Mouse (Mus musculus) intestine, embryonic 16.5 days (tissue): ENCODE data around the gene Negr1. TPM values are rescaled to one million over a fixed set of nuclear protein-coding genes. Genes with fewer than 3 reads are reported as not detected.
A peak's percentile ranks its signal among the peaks of the same experiment; 100 is the strongest.

Source experiments
- ATAC-seq: fragments of 200-750 bp; cut with Nextera tagmentation; 2 replicates; pipeline ENCODE4 v1.8.0; 2017; ENCODE audit warnings: moderate TSS enrichment, moderate library complexity
- H3K27ac ChIP-seq: fragments of 300-500 bp; sonication (generic); 2 replicates; pipeline ENCODE4 v1.5.1; 2014; ENCODE audit warnings: mild to moderate bottlenecking, low read length
- H3K27me3 ChIP-seq: fragments of 300-500 bp; sonication (generic); replicated peaks from 2 replicates; pipeline ENCODE4 v1.6.1; 2014; ENCODE audit warnings: low read length, control low read depth, mixed read lengths; ENCODE audit not compliant: control insufficient read depth, insufficient read depth
- H3K36me3 ChIP-seq: fragments of 300-500 bp; sonication (generic); 2 replicates; pipeline ENCODE4 v1.6.1; 2014; ENCODE audit warnings: low read length, control low read depth; ENCODE audit not compliant: control insufficient read depth, insufficient read depth
- H3K4me1 ChIP-seq: fragments of 300-500 bp; sonication (generic); 2 replicates; pipeline ENCODE4 v1.6.1; 2014; ENCODE audit warnings: low read length, control low read depth, mixed read lengths; ENCODE audit not compliant: control insufficient read depth, insufficient read depth
- H3K4me2 ChIP-seq: fragments of 300-500 bp; sonication (generic); 2 replicates; pipeline ENCODE4 v1.6.1; 2014; ENCODE audit warnings: low read depth, low read length, control low read depth
- H3K4me3 ChIP-seq: fragments of 300-500 bp; sonication (generic); 2 replicates; pipeline ENCODE4 v1.5.1; 2014; ENCODE audit warnings: mild to moderate bottlenecking, low read length
- H3K9ac ChIP-seq: fragments of 300-500 bp; sonication (generic); 2 replicates; pipeline ENCODE4 v1.6.1; 2014; ENCODE audit warnings: low read depth, low read length
- H3K9me3 ChIP-seq: fragments of 300-500 bp; sonication (generic); 2 replicates; pipeline ENCODE4 v1.6.1; 2016; ENCODE audit warnings: low read length, control low read depth; ENCODE audit not compliant: control insufficient read depth
- WGBS: fragments of 180-500 bp; shearing (Covaris S2); extraction: QIAGEN DNeasy Blood & Tissue Kit; methylation state at CpG from one replicate; pipeline ENCODE4 v1.1.7; 2014; 5-methylcytosine and 5-hydroxymethylcytosine counted together
- polyA plus RNA-seq: library from polyadenylated mRNA; unstranded; fragments of >200 nt; fragmentation: Nextera tagmentation; extraction: Ambion mirVana; gene quantifications from 2 replicates; pipeline ENCODE4 v1.2.1, GENCODE M21; 2015

The Negr1 gene
- polyA plus RNA-seq, 1 experiment from 2014 or later, result 2.5 TPM

DNA sequence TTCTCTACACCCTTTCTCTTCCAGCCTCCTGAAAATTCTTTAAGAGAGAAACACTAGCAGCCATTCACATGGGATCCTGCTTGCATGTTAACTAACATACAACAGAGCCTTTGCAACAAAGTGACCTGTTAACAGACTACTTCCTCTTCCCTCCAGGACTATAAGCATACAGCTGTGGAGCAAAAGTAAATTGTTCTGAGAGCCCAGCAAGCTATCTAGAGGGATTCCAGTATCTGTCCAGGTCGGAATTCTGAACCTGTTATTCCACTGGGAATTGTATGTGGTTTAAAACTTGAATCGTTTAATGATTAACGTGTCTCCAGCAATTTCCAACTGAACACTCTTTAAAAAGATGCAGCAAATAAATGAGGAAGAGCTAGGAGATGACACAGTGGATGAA, 320.5 kb downstream of the Negr1 start:
- no peaks in the 10 kb centered on the region; the same call in 1 of the 2 replicates for H3K9me3 ChIP-seq
- H3K9ac ChIP-seq, result no peak overlapping the region
- H3K27me3 ChIP-seq, result no peaks in the 10 kb centered on the region
- H3K36me3 ChIP-seq, result no peaks in the 10 kb centered on the region
- no peak overlapping the region for H3K4me3 ChIP-seq
- H3K4me1 ChIP-seq, result no peaks in the 10 kb centered on the region
- H3K27ac ChIP-seq, result no peak overlapping the region
- peak; percentile 84 for ATAC-seq
- no peak overlapping the region for H3K4me2 ChIP-seq
- WGBS, result 59% methylated on average over 3 of the region's 3 CpGs

DNA sequence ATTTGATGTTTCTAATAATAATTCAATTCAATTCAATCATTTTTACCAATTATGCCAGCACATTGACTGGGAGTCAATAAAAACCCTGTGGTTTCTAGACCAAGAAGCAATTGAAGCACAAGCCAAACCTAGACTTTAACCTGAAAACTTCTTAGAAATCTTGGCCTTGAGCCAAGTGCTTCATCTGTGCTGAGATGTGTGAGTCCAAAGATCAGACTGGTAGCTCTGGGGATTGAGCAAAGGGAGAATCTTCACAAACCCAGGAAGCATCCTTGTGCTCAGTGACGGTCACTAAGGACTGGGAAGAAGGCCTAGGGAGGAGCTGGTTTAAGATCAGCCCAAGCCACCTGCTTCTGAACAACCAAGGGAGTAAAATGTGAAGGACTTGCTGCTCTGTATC, 322.3 kb downstream of the Negr1 start:
- H3K36me3 ChIP-seq, result no peaks in the 10 kb centered on the region
- no peaks in the 10 kb centered on the region; the same call in 1 of the 2 replicates for H3K9me3 ChIP-seq
- WGBS, result 83% methylated on average over 1 of the region's 1 CpGs
- no peak overlapping the region for H3K27ac ChIP-seq
- H3K27me3 ChIP-seq, result no peaks in the 10 kb centered on the region
- H3K4me1 ChIP-seq, result no peaks in the 10 kb centered on the region
- no peak overlapping the region for H3K9ac ChIP-seq
- ATAC-seq, result peak; percentile 89
- H3K4me2 ChIP-seq, result no peak overlapping the region
- H3K4me3 ChIP-seq, result no peak overlapping the region

DNA sequence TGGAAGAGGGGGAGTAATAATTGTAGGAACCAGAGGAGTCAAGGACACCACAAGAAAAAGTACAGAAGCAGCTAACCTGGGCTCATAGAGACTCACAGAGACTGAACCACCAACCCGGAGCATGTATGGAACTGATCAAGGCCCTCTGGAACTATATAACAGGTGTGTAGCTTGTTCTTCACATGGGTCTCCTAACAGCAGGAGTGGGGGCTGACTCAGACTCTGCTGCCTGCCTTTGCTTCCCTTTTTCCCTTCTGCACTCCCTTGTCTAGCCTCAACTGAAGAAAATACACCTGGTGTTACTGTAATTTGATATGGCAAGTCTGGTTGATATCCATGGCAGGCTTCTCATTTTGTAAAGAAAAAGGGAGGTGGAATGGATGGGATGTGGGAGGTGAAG, 324.1 kb downstream of the Negr1 start:
- Histone ChIP-seq H3K9ac (no peak overlapping the region), H3K4me3 (no peak overlapping the region), H3K36me3 (no peaks in the 10 kb centered on the region), H3K27ac (no peak overlapping the region), H3K27me3 (no peaks in the 10 kb centered on the region), H3K4me2 (no peak overlapping the region), H3K9me3 (no peaks in the 10 kb centered on the region), H3K4me1 (no peaks in the 10 kb centered on the region)
- ATAC-seq, result no peak
- WGBS, result 88% methylated on average over 1 of the region's 1 CpGs

DNA sequence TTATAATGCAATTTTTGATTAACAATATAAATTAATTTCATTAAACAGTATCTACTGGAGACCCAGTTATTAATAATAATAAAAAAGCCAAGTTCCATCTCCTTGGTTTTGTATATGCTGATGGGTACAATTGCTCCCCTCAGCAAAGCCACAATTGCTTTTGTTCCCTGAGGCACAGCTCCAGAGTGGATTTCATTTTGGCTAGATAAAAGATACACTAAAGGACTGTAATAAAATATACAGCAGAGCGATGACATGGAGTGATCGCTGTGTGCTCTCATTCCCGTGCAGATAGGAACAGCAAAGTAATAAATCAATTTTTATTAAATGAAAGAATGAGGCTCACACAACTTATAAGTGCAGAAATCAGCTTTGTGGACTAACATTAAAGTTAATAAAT, 325.3 kb downstream of the Negr1 start:
- 62% methylated on average over 3 of the region's 3 CpGs for WGBS
- Histone ChIP-seq H3K9me3 (no peaks in the 10 kb centered on the region), H3K4me3 (no peak overlapping the region), H3K27ac (no peak overlapping the region), H3K27me3 (no peaks in the 10 kb centered on the region), H3K9ac (no peak overlapping the region), H3K4me2 (no peak overlapping the region), H3K4me1 (no peaks in the 10 kb centered on the region), H3K36me3 (no peaks in the 10 kb centered on the region)
- ATAC-seq, result no peak

DNA sequence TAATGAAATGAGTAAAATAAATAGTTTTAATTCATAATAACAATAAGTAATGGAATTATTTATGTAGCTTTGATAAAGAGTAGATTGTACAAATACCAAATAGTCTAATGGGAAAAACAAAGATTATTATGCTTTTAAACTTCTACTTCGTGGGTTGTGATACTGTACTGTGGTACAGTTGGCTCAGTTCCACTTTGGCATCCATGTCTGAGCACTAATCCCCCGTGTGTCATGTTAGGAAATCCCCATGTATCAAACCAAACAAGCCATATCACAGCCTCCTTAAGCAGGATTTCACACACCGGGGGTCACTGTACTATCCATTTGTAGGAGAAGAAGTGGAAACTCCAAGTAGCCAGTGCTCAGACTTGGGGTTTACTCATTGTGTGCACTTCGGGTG, 329.4 kb downstream of the Negr1 start:
- Histone ChIP-seq H3K9me3 (no peaks in the 10 kb centered on the region), H3K4me1 (no peaks in the 10 kb centered on the region), H3K9ac (no peak overlapping the region), H3K4me3 (no peak overlapping the region), H3K36me3 (no peaks in the 10 kb centered on the region), H3K27me3 (no peaks in the 10 kb centered on the region), H3K27ac (no peak overlapping the region), H3K4me2 (no peak overlapping the region)
- ATAC-seq, result no peak
- 69% methylated on average over 4 of the region's 4 CpGs for WGBS

DNA sequence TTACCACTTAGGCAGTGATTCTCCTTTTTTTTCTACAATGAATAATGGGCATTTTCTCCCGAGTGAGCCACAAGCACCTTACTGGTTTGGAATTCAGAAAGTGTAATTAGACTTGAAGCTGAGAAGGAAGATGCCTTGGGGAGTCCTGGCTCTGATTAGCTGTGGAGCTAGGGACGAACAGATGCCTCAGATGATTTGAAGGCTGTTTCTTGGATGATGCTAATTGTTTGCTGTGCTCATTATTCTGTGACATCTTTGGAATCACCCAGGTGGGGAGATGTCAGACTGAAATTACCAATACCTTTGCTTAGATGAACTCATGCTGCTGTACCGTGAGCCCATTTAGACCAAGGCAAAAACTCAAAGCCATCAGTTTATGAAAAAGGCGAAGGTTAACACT, 333.7 kb downstream of the Negr1 start:
- Histone ChIP-seq H3K9ac (no peak overlapping the region), H3K4me3 (no peak overlapping the region), H3K27me3 (no peaks in the 10 kb centered on the region), H3K4me2 (no peak overlapping the region), H3K27ac (no peak overlapping the region), H3K36me3 (no peaks in the 10 kb centered on the region), H3K9me3 (no peaks in the 10 kb centered on the region), H3K4me1 (no peaks in the 10 kb centered on the region)
- 51% methylated on average over 4 of the region's 4 CpGs for WGBS
- no peak for ATAC-seq

DNA sequence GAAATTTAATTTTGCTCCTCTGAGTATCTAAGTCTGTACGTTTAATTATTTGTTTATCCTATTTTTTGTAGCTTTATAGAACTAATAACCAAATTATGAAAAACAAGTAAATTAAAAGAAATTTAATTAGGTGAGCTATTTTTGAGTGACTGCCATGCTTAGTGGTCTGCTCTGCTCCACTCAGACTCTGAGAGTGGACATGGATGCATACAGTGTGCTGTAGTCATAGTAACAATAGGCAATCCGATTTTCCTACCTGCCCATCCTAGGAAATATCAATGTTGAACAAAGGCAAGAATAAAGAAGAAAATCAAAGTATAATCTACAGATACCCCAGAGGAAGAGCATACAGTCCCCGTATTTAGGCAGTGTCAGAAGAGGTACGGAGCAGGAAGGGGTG, 334.5 kb downstream of the Negr1 start:
- Histone ChIP-seq H3K4me1 (no peaks in the 10 kb centered on the region), H3K9me3 (no peaks in the 10 kb centered on the region), H3K4me2 (no peak overlapping the region), H3K36me3 (no peaks in the 10 kb centered on the region), H3K27me3 (no peaks in the 10 kb centered on the region), H3K4me3 (no peak overlapping the region), H3K9ac (no peak overlapping the region), H3K27ac (no peak overlapping the region)
- WGBS, result 75% methylated on average over 4 of the region's 4 CpGs
- ATAC-seq, result no peak

DNA sequence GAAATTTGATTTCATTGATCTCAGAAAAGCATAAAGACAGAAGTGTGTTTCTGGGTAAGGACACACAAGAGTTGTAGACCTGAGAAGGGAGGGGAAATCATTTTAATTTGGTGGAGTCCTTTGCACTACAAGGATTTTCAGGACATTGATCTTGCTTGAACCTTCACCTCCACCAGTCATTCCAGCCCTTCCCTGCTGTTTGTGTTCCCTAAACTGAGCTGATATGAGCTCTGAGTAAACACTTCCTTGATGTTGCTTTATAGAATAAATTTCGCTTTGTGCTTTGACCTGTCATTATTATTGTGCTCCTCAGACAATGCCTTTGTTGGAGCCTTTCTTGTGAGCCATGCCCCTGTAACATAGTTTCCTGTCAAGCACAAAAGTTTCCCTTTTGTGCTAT, 335.0 kb downstream of the Negr1 start:
- Histone ChIP-seq H3K9ac (no peak overlapping the region), H3K27me3 (no peaks in the 10 kb centered on the region), H3K4me1 (no peaks in the 10 kb centered on the region), H3K36me3 (no peaks in the 10 kb centered on the region), H3K9me3 (no peaks in the 10 kb centered on the region), H3K4me2 (no peak overlapping the region), H3K4me3 (no peak overlapping the region), H3K27ac (no peak overlapping the region)
- 57% methylated on average over 1 of the region's 1 CpGs for WGBS
- no peak for ATAC-seq

DNA sequence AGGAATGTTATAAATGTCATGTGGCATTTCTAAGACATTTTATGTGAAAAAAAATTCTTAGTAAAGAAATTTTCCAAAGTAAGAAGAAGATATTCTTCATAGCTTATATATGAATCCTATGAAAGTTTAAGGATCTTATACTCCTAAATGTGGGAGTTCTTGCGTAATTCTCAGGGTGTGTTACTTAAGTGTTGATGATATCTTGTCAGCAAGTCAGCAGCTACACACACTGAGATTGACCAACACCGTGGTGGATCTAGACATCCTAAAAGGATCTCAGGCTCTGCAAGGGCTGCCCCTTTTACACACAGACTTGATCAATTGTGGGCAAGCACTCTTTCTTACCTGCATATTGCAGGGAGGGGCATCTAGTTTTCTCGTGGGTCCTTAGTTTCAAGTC, 339.5 kb downstream of the Negr1 start:
- H3K4me2 ChIP-seq, result no peak overlapping the region
- H3K27me3 ChIP-seq, result no peaks in the 10 kb centered on the region
- H3K9ac ChIP-seq, result no peak overlapping the region
- 82% methylated on average over 3 of the region's 3 CpGs for WGBS
- H3K36me3 ChIP-seq, result no peaks in the 10 kb centered on the region
- H3K9me3 ChIP-seq, result no peaks in the 10 kb centered on the region
- ATAC-seq, result no peak
- no peak overlapping the region for H3K27ac ChIP-seq
- H3K4me1 ChIP-seq, result no peaks in the 10 kb centered on the region
- H3K4me3 ChIP-seq, result no peak overlapping the region

DNA sequence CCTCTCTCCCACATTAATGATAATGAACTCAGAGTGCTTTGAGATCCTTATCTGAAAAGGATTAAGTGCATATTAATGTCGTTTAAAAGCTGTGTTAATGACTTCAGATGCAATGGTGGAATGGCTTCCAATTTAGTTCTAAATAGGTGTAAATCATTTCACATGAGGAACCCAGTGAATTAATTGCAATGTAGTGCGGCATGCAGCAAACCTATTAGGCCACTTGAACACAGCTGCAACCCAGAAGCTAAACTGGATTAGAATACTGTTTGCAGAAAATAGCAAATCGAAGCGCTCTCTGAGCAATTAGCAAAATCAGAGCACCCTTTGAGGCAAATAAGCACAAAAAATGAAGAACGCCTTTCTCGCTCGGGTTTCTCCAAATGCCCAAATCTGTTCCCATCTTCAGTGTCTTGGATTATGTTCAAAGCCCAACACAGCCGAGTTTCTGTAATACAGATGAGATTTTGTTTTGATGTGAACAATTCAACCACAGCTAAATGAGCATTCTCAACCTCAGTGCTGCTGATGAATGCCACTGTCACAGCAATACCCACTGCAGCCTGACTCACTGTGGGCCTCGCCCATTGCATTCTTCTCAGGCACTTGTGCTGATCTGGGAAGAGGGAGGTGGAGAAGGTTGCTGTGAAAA, 342.5 kb downstream of the Negr1 start:
- no peak overlapping the region for H3K9ac ChIP-seq
- H3K4me3 ChIP-seq, result no peak overlapping the region
- H3K27ac ChIP-seq, result no peak overlapping the region
- H3K36me3 ChIP-seq, result no peaks in the 10 kb centered on the region
- WGBS, result 79% methylated on average over 9 of the region's 9 CpGs
- H3K27me3 ChIP-seq, result no peaks in the 10 kb centered on the region
- no peaks in the 10 kb centered on the region for H3K4me1 ChIP-seq
- H3K4me2 ChIP-seq, result no peak overlapping the region
- no peak for ATAC-seq
- H3K9me3 ChIP-seq, result no peaks in the 10 kb centered on the region
